Mouse (Mus musculus) c-Kit-negative CD71-positive TER-119-positive erythroid progenitor cells, embryonic 14.5 days (primary cell): ENCODE data around the gene Cdhr1.
"Not testable (repeated sequence)": the region's sequence is repeated elsewhere in the genome, so short reads cannot be mapped to it uniquely, and the experiment has no call there.

Experiments
- DNase-seq: peaks from one replicate; pipeline ENCODE4 v3.0.0-alpha.2; 2013; ENCODE audit warnings: low read depth, low spot score

The Cdhr1 gene

DNA sequence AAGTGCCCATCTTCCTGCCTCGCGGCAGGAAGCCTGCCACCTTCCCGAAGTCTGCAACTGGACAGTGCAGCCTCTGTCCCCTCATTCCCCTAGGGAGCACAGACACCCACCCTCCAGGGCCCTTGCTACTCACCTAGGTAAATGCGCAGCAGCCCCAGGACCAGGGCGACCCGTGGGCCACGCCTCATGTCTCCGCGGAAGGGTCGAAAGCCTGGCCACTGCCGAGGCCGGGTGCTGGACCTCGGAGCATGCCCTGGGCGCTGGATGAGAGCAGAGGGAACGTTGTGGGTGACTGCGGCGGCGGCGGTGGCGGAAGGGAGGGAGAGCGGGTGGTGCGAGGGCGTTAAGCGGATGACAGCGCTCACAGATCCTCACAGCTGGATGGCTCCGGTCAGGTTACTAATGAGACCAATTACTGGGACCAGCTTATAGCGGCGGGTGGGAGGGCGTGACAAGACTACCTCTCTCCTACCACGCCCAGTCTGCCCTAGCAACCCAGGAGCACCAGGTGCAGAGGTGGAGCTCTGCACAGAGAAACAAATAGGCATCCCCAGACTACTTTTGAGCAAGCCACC is at the start of gene Cdhr1:
Cdhr1 (minus strand) TSS at position 392 of the 575 bp plus-strand sequence.
- no peak for DNase-seq

DNA sequence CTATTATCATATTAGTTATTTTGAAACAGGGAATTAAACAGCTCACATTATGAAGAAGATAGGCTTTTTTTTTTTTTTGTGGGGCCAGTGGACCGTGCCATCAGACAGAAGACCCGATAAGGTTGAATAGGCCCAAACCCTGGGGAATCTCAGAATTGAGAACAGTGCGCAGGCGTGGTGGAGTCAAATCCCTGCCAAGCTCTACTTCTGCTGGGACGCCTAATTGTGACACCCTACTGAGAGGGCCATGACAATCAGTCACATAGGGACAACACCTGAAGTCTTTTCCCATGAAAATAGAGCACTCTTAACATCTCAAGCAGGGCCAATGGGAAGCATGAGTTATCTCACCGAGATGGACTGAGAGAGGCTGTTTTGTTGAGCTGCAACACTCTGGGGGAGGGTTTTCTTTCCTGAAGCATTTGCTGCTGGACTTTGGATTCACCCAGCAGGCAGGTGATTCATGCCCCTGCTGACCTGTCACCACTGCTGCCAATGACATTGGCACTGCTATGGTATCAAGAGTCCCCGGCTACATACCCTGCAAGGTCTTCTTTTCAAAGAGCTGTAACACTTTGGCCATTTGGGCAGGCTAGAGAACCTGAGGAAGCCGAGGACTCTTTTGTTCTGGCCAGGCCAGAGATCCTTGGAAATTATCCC is 41.0 kb upstream of the Cdhr1 start:
- no peak for DNase-seq

DNA sequence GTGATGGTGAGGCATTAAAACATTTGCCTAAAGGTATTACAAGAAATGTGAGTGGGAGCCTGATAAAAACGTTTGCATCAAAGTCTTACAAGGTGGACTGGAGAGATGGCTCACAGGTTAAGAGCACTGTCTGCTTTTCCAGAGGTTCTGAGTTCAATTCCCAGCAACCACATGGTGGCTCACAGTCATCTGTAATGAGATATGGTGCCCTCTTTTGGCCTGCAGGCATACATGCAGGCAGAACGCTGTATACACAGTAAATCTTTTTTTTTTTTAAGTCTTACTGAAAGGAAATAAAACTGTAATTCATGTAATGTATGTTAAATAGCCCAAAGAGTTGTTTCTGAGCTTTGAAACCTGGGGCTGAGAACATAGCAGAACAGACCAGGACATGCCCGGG is 39.4 kb upstream of the Cdhr1 start:
- not testable (repeated sequence) for DNase-seq

DNA sequence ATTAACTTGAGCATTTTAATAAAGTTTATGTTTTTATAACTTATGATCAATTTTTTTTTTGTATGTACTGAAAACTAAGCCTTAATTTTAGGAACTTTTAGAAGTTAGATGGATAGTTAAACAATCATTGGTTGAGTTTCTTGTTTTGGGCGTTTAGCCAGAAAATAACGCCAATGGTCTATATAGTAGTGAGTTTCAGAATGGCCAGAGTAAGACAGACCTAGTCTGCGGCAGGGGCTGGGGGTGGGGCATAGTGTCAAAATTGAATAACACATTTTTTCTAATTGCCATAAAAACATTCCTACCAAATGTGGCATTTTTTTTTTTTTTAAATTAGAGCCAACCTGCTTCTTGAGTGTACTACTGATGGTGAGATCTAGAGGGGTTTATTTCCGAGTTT is 38.0 kb upstream of the Cdhr1 start:
- DNase-seq = no peak

DNA sequence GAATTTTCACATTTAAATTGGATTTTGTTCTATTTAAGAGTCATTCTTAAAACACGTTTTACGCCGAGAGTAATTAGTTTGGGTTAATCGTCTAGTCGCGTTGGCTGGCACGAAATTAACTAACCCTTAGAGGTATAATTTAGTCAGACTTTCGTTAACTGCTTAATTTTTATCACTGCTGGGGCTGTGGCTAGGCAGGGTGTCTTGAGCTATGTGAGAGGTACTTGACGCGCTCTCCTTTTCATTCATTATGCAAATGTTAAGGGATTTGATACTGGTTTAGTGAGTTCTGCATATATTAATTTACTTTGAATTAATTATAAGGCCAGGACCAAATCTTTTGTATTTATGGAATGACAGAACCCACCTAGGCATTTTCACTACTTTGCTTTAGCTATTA is 37.5 kb upstream of the Cdhr1 start:
- DNase-seq = no peak

DNA sequence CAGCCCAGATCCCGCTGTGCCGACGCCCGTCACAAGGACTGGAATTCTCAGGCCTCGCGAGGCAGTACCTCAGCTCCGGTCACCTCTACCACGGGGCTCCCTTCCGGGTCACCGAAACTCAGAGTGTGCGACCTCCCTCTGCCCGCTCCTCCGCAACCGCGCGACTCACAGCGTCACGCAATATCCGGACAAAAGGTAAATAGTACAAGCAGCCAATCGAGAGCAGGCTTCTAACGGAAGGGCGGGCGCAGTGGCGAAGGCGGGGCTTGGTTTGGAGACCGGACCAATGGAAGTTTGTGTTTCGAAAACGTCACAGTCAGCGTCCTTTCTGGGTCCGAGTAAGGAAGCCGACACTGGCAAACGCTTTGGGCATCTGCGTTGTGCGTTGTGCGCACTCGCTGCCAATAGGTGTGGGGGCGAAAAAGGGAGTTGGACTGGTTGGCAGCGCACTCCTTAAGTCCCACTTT is 37.0 kb upstream of the Cdhr1 start, which contains the start of gene Ghitm:
Ghitm (minus strand) TSS at position 146 of the 467 bp plus-strand sequence.
- peak; percentile 97 for DNase-seq

DNA sequence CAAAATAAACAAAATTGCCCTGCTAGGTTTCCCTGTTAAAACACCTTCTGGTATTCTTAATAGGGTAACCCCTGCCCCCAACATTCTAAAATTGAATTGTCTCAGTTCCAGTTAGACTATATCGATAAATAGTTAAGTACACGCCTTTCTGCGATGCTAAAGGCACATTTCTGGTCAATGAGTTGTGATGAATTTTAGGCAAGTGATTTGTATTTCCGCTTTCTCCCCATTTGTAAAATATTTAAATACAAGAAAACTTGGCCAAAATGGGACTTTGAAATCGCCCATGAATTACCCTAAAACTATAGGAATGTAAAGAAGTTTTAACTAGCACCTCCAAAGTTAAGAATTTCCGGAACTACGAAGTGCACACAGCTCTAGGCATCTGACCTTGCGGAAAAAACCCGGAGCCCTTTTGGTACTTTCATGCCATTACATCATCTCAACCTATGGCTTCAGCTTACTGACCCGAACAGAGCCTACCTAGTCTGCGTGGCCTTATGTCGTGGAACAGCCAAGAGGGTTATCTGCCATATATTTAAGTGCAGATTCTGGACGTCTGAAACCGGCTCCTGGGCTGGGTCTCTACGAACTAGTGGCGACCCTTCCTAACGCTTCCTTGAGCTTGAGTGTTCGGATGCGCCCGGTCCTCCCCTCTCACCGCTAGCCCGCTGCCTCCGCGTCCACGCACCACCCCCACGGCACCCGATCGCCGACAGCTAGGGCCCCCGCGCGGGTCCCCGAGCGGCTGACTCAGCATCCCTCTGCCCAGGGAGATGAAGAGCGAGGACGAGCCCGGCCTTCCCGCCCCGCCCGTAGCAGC is 36.4 kb upstream of the Cdhr1 start:
- DNase-seq = peak; percentile 12

DNA sequence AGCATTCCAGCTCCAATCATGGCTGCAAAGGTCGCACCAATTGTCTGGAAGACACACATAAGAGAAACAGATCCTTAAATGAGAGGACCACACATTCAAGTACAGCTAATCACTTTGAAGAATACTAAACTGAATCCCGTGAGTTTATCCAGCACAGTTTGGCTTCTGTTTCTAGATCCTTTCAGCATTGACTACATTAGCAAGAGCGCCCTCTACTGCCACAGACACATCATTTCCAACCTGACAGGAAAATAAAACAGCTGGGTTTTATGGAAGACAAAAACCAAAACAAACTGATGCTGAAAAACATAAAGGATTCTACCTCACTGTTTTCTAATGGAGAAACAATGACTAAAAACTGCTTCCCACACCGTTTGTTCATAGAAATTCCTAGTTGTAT is 29.5 kb upstream of the Cdhr1 start:
- peak; percentile 22 for DNase-seq

DNA sequence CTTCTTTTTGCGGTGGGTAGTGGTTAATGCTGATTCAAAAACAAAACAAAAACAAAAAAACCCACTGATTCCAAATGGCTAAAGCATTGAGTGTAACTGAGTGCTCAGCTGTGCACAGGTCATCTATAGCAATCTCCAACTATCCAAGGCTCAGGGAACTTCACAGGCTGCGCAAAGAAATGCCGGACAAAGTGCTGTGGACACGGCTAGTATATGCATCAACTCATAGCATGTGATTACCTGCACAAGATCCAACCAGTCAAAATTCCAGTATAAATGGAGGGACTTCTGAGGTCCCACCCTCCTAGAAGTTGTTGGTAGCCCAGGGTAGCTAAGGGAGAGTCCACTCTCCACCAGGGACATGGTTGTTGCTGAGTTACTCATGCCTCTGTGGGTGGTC is 21.1 kb upstream of the Cdhr1 start:
- DNase-seq = no peak

DNA sequence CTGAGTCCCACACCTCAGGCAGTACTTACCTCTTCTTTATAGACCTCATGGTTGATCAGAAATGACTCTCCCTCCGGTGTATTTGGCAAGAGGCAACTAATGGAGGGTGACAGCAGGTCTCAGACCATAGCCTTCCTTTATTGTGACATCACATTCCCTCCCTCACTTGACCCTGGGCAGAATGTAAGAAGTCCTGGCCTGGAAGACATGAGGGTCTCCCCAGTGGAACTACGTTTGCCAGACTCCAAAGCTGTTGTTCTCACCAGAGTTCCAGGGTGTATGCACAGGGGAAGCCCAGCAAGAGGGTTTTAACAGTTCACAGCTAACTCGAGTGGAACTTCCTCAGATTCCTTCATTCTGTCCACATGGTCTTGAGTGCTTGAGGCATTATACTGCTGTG is 15.8 kb upstream of the Cdhr1 start, which contains the start of gene 2610528A11Rik:
2610528A11Rik (minus strand) TSS at position 101 of the 400 bp plus-strand sequence.
- DNase-seq = no peak

DNA sequence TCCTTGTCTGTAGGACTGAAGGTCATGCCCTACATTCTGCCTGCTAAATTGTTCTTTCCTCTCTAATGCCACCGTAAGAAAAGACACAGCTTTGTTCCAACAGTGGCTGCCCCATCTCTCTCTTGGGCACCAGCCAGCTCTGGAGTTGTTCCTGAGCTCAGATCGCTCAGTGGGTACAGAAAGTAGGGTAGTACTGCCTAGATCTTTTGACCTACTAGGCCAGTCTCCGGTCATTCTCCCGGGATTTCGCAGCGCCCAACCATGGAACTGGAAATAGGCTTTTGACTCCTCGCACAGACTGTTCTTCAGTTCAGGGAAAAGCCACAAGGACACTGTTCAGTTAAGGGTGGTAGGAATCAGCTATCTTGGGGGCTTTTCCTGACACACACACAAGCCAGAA is 14.8 kb upstream of the Cdhr1 start:
- no peak for DNase-seq

DNA sequence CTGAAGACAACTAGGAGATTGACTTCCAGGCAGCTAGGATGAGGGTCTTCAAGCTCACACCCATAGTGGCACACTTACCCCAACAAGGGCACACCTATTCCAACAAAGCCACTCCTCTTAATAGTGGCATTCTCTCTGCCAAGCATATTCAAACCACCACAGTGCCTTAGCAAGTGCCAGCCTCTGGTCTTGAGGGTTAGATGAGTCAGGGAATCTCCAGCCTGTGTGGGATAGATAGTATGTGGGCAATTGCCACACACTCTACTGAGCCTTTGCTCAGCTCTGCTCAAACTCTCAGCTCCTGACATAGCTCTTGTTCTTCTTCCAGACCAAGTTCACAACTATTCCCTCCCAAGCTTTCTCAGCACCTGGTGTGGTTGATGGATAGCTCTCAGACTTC is 13.2 kb upstream of the Cdhr1 start:
- no peak for DNase-seq

DNA sequence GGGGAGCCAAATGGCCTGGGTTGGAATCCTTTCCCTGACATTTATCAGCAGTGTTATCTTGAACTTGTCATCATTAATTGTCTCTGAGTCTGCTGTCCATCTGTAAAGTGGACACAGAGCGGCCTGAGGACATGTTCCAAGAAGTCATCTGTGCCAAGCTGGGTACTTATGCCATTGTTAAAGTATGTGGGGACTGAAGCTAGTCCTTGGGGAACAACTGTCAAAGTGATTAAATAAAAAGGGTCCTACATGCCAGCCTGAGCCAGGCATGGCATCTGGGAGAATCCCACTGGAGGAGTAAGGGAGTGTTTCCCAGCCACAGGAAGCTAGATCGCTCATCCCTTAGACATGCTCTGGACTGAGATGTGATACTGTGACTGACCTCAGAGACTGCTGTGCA is 12.3 kb upstream of the Cdhr1 start:
- no peak for DNase-seq

DNA sequence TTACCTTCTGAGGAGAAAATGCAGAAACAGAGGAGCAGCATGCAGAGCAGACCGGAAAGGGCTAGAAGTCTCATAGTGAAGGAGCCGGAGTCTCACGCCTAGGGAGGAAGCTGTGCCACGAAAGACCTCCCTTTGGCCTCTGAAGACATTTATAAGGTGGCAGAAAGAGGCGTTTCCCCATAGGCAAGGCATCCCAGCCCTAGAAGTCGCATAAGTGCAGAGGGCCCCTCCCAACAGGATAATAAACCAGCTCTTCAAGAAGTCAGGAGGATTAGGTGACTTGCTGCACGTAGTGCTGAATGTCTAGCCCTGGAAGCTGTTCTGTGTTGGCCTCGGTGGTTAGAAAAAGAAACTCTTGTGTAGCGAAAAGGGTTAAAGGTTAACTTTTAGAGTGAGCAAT is 11.8 kb upstream of the Cdhr1 start:
- no peak for DNase-seq

DNA sequence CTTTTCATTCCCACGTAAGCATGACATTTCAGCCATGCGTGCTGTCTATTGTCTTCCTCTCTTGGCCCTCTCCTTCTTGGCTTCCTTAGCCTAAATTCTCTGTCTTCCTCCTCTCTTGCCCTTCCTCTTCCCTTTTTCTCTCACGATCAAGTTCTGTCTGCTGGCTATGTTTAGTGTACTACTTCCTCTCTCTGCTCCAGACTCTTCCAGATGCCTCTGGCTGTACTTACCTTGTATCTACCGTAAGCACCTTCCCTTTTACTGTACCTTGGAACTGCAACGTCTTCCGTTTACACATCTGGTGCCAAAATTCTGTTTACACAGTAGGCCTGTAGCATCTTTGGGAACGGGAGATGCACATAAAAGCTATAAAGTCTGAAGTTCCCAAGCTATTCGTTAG is 11.3 kb upstream of the Cdhr1 start:
- DNase-seq = no peak

DNA sequence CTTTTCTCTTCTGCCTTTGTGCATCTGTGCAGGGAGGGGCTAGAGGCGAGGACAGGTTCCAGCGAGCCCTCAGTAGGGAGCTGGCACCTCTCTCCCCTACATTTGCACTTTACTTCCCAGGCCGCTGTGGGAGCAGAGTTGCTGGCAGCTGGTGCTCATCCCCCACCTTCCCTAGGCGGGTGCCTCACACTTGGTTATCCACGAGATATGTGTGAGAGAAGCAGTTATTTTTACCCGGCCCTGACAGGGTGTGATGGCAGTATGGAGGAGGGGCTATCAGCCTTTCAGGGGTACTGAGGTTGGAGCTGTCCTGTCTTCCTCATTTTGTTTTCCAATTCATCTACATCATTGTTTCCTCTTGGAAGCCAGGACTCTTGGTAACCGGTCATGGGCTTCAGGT is 7.7 kb upstream of the Cdhr1 start:
- DNase-seq = no peak

DNA sequence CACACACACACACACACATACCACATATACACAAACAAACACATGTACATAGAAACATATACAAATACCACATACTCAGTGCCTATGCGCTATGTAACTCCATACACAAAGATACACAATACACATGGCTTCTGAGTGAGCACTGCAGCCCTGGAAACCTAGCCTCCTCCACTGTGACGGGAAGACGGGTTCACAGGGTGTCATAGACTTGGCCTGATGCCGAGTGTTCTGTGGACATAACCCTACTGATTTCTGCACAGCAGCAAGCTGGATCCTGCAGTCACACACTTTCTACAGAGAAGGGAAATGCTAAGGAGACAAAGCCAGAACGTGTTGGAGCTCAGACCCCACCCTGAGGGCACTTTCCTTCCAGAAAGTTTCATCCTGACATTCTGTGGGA is 6.6 kb upstream of the Cdhr1 start:
- no peak for DNase-seq

DNA sequence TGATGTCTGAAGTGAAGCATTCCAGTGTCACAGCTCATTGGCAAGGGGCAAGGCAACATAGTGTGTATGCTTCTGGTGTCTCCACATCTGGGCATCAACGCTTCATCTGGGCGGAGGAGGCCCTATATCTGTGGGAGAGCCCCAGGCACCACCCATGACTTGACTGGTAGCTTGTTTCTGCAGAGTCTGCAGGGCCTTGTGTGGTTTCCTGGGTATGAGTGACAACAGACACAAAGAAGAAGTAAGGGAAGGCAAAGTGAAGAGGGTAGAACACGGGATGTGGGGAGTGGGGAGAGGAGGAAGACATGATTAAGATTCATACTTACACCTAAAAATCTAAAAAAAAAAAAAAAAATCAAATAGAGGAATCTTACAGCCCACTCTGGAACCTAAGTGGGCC is 4.3 kb upstream of the Cdhr1 start:
- DNase-seq = no peak

DNA sequence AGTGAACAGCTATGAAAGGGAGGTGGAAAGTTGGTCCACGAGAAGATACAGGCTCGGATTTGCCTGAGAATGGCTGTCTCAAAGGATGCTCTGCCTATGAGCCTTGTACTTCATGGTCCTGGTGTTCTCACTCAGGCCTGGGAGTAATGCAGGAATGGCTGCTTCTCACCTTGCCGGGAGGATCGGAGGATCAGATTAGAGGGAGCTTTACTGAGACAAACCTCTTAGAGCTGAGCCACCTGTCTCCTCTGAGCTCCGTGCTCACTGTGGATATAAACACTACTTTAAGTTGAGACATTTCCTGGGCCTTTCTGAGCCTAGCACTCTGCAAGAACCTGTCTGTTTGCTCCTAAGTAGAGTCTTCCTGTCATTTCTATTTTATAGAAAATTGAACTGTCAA is 3.4 kb upstream of the Cdhr1 start:
- DNase-seq = no peak

DNA sequence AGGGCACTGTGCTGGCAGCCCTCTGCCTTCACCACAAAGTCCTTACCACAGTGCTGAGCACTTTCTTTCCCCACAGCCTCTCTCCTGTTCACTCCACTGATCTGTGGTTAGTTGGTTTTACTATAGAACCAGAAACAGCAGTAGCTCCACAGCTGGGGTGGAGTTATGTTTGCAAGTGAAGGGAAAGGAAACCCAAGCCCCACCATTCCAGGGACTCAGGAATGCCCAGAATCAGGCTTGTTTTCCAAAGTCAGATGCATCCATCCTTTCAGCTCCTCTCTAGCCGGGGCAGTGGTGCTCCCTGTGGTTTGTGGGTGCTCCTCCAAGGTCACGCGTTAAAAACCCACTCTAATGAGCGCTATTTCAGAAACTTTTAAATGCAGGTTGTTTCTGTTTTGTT is 2.6 kb downstream of the Cdhr1 start:
- DNase-seq = no peak

DNA sequence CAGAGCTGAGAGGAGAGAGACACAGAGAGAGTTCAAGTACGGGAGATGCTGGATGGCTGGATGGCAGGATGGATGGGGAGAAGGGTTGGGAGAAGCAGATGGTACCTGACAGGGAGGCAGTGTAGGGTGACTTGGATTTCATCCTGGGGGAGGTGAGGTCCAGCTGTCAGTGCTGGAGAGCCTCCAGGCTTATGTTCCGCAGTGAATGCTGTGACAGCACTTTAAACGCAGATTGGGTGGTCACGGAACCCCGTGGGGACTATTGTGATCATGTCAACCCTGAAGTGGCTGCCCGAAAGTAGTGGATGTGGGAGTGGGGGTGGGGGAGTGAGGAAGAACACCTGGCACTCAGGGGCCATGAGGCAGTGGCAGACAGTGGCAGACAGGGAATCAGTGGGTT is 3.7 kb downstream of the Cdhr1 start:
- no peak for DNase-seq

DNA sequence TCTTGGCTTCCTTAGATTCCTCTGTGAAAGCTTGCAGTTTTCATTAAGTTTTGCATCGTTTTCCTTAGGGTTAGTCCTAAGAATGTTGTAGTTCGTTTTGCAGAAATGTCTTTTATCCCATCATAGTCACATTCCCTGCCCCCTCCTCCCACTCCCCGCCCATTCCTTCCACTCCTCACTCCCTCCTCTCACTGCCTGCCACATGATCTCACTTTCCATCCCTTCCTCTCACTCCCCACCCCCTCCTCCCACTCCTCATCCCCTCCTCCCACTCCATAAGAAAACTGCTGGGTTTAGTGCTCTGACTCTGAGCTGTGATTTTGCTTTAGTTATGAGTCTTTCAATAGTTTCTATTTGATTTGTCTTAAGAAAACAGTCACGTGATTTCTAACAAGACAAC is 14.4 kb downstream of the Cdhr1 start:
- no peak for DNase-seq

DNA sequence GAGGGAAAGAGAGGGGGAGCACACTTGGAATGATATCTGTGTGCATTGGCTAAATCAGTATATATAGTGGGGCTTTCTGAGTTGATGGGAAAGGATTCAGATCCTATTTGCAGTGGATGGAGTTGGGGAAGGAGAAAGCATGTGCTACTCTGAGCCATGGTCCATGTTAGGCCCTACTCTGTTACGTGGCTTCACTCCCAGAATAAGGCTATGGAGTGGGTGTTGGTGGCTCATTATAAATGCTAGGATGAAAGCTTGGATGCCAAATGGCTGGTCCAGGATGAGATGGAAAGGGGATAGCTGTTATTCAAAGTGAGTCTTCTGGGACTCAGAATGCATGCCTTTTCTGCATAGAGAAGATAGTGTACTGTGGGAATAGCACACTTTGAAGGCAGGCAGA is 17.4 kb downstream of the Cdhr1 start:
- DNase-seq = no peak
